Mouse (Mus musculus): ENCODE results near the gene Actn4.

Gene Actn4

DNA sequence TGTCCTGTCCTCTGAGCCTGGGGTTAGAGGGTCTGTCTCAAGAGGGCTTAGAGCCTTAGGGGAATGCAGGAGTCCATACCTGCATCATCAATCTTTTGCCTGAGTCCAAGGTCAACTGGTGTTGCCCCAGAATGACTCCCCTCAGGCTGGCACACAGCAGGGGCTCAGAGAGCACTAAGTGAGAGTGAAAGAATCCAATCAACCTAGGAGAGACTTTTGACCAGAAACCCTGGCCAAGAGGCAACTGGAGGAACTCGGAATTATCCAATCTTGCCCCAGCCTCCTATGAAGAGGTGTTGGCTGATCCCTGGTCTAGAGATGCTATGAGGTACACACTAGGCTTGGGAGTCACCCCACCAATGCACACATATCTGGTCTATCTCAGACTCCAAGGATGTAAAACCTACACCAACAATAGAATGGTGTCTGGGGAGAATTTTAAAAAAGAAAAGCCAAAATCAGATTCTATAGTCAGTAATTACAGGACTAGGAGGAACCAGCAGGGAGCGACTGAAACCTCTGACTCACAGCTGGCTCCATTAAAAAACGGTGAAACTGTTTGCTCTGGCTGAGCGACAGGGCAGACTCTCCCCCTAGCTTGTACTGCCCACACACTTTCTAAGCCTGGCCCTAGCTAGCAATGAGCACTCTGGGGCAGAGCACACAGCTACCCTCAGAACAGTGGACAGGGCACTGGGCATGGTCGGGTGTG lies 31.7 kb downstream of the Actn4 start:
- Histone ChIP-seq H3K27me3 (ENCODE audit: control insufficient read depth, insufficient read depth, low read length, poor library complexity, severe bottlenecking) (no peaks in the 10 kb centered on the region), H3K36me3 (ENCODE audit: control insufficient read depth, insufficient read depth, low read length, poor library complexity, severe bottlenecking) (no peaks in the 10 kb centered on the region)
- no peak for DNase-seq (ENCODE audit: low read depth, low spot score)

DNA sequence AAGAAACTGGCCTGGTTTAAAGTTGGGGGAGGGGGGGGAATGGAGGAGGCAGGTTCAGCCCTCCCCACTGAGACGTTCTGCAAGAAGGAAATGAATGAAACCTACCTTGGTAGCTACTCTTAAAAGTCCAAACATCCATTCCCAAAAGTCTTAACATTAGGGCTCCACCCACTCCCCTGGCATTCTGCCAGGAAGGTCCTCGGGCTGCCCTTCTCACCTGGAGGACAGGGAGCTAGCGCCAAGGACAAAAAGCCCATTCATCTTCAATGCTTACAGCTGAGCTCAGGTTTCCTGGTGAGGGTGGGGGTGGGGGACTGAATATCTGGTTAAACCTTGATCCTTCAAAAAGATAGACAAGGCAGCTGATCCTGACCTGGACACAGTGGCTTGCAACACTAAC lies 32.8 kb downstream of the Actn4 start:
- DNase-seq (ENCODE audit: low read depth, low spot score): no peak
- Histone ChIP-seq H3K36me3 (ENCODE audit: control insufficient read depth, insufficient read depth, low read length, poor library complexity, severe bottlenecking) (no peaks in the 10 kb centered on the region), H3K27me3 (ENCODE audit: control insufficient read depth, insufficient read depth, low read length, poor library complexity, severe bottlenecking) (no peaks in the 10 kb centered on the region)

DNA sequence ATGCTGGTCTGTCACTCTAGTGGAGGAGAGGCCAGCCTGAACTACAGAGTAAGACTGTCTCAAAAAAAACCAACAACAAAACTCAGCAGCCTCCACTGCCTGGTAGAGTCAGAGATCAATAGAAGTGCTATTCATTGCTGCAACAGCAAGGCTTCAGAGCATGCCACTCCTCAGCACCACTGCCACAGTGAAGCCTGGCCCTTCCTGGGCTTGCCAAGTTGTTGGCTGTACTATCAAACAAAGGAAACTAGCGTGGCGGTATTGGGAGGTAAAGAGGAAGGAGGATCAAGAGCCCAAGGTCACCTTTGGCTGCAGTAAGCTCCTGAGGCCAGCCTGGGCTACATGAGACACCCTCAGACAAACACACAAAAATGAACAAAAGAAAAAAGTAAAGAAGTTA lies 36.0 kb downstream of the Actn4 start:
- H3K27me3 ChIP-seq (ENCODE audit: control insufficient read depth, insufficient read depth, low read length, poor library complexity, severe bottlenecking): no peaks in the 10 kb centered on the region
- DNase-seq (ENCODE audit: low read depth, low spot score): no peak

DNA sequence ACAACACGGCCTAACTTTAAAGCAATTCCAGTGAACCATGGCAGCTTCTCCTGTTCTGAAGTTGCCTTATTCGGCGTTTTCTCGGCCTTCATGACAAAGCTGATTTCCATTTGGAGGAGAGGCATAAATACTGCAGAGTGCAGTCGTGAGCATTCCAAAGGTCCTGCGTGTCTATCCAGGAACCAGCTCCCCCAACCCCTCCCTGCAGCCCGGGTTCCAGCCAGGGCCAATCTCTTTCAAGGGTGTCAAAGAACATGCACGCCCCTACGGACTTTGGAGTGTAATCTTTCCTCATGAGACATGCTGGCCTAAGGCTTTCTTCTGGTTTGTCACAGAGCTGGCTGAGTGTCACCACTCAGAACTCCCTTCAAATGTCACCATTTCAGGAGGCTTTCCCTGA lies 36.8 kb downstream of the Actn4 start:
- H3K27me3 ChIP-seq (ENCODE audit: control insufficient read depth, insufficient read depth, low read length, poor library complexity, severe bottlenecking): no peaks in the 10 kb centered on the region
- H3K36me3 ChIP-seq (ENCODE audit: control insufficient read depth, insufficient read depth, low read length, poor library complexity, severe bottlenecking): no peaks in the 10 kb centered on the region
- no peak for DNase-seq (ENCODE audit: low read depth, low spot score)

More for the DNA sequence above, 36.0 kb downstream of the Actn4 start:
- no peaks in the 10 kb centered on the region for H3K36me3 ChIP-seq (ENCODE audit: control insufficient read depth, insufficient read depth, low read length, poor library complexity, severe bottlenecking)

DNA sequence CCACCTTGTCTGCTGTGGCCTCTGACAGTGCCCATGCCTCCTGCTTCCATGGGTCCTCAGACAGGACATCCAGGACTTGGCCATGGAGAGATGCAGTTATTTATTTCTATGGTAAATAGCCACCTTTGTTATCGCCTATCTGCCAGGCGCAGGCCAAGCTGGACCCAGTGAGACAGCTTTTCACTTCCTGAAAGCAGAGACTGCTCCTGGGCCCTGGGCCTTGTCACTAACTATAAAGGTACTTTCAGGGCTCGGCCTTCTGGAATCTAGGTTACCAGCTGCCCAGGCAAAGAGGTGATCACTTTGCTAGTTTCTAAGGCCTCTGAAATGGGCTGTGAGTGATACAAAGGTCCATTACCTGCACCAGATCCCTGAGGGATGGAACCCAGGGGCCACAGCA lies 37.3 kb downstream of the Actn4 start:
- no peak for DNase-seq (ENCODE audit: low read depth, low spot score)
- Histone ChIP-seq H3K36me3 (ENCODE audit: control insufficient read depth, insufficient read depth, low read length, poor library complexity, severe bottlenecking) (no peaks in the 10 kb centered on the region), H3K27me3 (ENCODE audit: control insufficient read depth, insufficient read depth, low read length, poor library complexity, severe bottlenecking) (no peaks in the 10 kb centered on the region)

DNA sequence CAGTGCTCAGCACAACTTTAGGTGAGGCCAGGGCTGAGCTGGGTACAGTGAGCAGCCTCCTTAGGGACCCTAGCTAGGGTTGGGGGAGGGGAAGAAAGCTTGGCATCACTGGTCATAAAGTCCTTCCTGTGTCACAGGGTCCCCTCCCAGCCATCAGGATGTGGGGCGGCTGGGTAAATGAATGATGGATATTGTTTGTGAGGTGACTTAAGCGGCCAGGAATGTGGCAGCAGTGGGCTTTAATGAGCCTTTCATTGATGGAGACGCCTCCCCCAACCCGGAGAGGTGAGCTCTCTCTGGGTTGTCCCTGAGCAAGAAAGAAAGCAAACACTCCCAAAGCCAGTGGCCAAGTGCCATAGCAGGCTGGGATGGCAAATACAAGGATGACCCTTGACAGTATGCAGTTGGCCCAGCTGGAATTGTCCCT lies 38.3 kb downstream of the Actn4 start:
- H3K27me3 ChIP-seq (ENCODE audit: control insufficient read depth, insufficient read depth, low read length, poor library complexity, severe bottlenecking): no peaks in the 10 kb centered on the region
- H3K36me3 ChIP-seq (ENCODE audit: control insufficient read depth, insufficient read depth, low read length, poor library complexity, severe bottlenecking): no peaks in the 10 kb centered on the region
- DNase-seq (ENCODE audit: low read depth, low spot score): no peak

DNA sequence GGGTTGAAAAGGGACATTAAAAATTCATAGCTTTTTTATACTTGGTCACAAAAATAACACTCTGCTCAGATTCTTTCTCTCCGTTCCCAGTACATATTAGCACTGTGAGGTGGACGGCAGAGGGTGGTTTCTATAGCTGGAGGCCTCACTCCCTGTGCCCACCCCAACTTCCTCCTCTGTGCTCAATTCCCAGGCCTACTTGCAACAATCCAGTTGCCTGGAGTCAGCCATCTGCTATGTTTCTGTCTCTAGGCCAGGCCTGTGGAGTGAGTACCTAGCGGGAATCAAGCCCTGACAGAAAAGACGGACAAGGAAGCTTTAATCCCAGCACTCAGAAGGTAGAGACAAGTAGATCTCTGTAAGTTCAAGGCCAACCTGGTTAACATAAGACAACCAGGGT lies 39.5 kb downstream of the Actn4 start:
- H3K27me3 ChIP-seq (ENCODE audit: control insufficient read depth, insufficient read depth, low read length, poor library complexity, severe bottlenecking): no peaks in the 10 kb centered on the region
- DNase-seq (ENCODE audit: low read depth, low spot score): no peak

DNA sequence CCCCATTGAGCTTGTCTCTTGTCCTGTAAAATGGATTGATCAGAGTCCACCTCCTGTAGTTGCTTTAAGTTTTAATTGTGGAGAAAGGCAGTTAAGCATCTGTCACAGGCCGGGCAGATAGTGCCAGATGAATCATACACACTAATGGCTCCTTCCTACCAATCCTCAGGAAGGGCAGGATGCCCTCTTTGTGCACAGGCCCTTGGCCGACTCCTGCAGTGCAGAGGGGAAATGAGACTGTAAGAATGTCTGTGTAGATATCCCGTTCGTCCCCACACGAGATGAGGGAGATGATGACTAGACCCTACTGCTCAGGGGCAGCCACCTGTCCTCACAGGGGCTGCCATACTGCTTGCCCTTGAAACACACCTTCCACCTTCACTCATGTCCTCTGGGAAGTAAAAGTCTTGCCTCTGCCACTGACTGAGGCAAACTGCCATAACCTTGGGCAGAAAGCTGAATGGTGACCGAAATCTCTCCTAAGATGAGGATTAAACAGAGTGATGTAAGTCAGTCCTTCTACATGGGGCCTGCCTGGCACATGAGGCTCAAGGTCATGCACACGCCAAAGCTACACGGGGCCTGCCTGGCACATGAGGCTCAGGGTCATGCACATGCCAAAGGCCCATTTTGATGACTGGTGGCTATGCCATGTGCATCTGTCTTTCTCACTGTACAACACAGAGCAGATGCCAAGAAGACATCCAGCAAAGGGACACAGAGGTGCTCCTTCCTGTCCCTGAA lies 40.2 kb downstream of the Actn4 start:
- peaks cover 2% of the 10 kb centered on the region for H3K36me3 ChIP-seq (ENCODE audit: control insufficient read depth, insufficient read depth, low read length, poor library complexity, severe bottlenecking)
- H3K27me3 ChIP-seq (ENCODE audit: control insufficient read depth, insufficient read depth, low read length, poor library complexity, severe bottlenecking): no peaks in the 10 kb centered on the region
- DNase-seq (ENCODE audit: low read depth, low spot score): no peak

More for the DNA sequence above, 39.5 kb downstream of the Actn4 start:
- no peaks in the 10 kb centered on the region; the same call in none of the 2 replicates for H3K36me3 ChIP-seq (ENCODE audit: control insufficient read depth, insufficient read depth, low read length, poor library complexity, severe bottlenecking)

DNA sequence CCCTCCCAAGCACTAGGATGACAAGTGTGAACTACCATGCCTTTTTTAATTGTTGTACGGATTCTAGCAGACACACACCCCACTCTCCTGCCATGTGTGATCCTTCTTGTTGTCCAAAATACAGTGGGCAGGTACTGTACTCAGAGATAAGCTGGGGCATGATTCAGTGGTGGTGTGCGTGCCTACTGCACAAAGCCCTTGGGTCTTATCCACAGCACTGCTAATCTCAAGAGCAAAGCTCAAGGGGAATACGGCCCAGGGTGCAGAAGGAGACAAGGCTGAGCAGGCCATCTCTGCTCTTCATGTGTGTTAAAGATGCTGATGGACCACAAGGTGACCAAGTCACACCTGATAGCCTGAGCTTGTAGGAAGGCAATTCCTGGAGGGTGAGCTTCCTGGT lies 41.0 kb downstream of the Actn4 start:
- DNase-seq (ENCODE audit: low read depth, low spot score): no peak
- Histone ChIP-seq H3K36me3 (ENCODE audit: control insufficient read depth, insufficient read depth, low read length, poor library complexity, severe bottlenecking) (peaks cover 2% of the 10 kb centered on the region), H3K27me3 (ENCODE audit: control insufficient read depth, insufficient read depth, low read length, poor library complexity, severe bottlenecking) (no peaks in the 10 kb centered on the region)

DNA sequence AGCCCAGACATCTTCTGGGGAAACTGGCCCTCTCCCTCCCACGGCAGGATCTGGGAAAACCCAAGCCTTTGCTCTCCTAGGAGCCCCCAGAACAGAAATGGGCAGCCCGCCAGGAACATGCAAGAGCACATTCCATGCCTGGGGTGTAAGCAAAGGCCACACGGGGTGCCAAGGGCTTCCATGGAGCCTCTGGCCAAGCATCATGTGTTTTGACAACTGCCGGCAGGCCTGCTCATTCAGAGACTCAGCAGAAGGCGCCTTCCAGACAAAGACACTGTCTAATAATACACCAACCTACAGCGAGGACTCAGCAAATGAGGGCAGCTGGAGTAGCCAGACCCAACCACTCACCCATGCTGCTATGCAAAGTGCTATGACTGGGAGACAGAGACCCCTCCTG lies 42.3 kb downstream of the Actn4 start:
- no peak for DNase-seq (ENCODE audit: low read depth, low spot score)
- Histone ChIP-seq H3K27me3 (ENCODE audit: control insufficient read depth, insufficient read depth, low read length, poor library complexity, severe bottlenecking) (no peaks in the 10 kb centered on the region), H3K36me3 (ENCODE audit: control insufficient read depth, insufficient read depth, low read length, poor library complexity, severe bottlenecking) (peaks cover 5% of the 10 kb centered on the region)

DNA sequence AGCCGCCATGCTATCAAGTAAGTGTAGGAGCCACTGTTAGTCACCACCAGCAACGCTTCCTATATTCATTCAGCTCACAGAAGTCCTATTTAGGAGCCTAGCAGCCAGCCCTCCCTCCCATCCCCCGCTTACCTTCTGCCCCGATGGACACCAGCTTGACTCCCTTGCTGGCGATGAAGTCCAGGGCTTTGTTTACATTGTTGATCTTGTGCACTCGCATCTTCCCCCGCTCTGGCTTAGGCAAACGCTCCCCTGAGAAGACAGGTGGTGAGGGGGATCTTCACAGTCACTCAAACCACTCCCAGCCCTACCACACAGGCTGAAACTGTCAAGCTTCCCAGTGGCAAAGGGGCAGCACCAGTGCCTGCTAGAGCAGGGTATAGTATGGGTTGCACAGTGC lies 43.6 kb downstream of the Actn4 start:
- H3K27me3 ChIP-seq (ENCODE audit: control insufficient read depth, insufficient read depth, low read length, poor library complexity, severe bottlenecking): no peaks in the 10 kb centered on the region
- peaks cover 7% of the 10 kb centered on the region for H3K36me3 ChIP-seq (ENCODE audit: control insufficient read depth, insufficient read depth, low read length, poor library complexity, severe bottlenecking)
- no peak for DNase-seq (ENCODE audit: low read depth, low spot score)

DNA sequence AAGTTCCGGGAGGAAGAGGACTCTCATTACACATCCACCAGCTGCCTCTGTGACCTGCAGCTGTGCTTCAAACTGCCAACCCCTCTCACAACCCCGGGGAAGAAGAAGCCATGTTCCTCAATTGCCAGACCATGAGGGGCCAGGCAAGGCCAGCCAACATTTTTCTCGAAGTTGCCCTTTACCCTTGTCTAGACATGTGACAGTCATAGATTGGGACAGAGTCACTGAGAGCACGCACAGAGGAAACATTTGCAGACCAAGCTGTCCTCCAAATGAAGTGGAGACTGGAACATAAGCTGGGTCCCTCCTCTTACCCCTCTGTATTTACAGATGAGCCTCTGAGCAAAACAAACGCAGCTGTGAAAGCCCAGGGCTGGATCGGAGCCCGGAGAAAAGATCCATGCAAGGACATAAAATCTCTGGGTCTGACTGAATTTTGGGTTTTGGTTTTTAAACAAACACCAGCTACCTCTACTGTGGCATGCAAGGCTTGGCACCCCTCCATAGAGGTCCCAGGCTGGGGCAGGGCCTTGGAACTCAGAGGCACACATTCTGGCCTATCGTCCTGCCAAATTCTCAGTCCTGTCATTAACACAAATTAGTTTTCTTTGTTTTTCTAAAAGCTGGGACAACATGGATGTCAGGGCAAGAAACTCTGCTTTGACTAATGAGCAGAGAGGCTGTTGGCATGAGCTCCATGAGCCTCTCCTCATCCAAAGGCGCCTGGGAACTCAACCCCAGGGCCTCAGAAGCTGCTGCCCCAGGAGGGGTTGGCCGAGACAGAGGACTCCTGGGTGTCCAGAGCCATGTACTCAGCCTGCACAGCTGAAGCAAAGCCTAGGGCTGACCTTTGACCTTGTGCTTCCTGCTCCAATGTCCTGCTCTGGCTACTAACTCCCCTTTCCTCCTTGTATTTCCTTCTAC lies 44.4 kb downstream of the Actn4 start:
- H3K27me3 ChIP-seq (ENCODE audit: control insufficient read depth, insufficient read depth, low read length, poor library complexity, severe bottlenecking): no peaks in the 10 kb centered on the region
- H3K36me3 ChIP-seq (ENCODE audit: control insufficient read depth, insufficient read depth, low read length, poor library complexity, severe bottlenecking): peaks cover 7% of the 10 kb centered on the region
- DNase-seq (ENCODE audit: low read depth, low spot score): no peak

DNA sequence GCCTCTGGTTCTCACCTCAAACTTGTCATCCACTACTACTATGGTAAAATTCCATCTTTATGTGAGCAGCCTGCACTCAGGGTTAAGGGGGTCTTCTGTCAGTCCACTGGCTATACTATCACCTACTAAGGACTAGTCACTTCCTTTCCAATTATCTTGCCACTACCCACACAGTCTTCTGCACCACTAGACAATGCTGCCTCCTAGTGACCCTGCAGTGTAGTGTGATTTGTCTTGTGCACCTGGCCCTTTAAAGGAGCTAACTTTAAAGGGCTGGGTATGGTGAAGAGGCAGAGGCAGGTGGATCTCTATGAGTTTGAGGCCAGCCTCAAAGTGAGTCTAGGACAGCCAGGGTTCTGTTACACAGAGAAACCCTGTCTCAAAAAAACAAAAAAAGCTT lies 45.6 kb downstream of the Actn4 start:
- peak; percentile 75 for DNase-seq (ENCODE audit: low read depth, low spot score)
- H3K27me3 ChIP-seq (ENCODE audit: control insufficient read depth, insufficient read depth, low read length, poor library complexity, severe bottlenecking): no peaks in the 10 kb centered on the region
- peaks cover 7% of the 10 kb centered on the region for H3K36me3 ChIP-seq (ENCODE audit: control insufficient read depth, insufficient read depth, low read length, poor library complexity, severe bottlenecking)

DNA sequence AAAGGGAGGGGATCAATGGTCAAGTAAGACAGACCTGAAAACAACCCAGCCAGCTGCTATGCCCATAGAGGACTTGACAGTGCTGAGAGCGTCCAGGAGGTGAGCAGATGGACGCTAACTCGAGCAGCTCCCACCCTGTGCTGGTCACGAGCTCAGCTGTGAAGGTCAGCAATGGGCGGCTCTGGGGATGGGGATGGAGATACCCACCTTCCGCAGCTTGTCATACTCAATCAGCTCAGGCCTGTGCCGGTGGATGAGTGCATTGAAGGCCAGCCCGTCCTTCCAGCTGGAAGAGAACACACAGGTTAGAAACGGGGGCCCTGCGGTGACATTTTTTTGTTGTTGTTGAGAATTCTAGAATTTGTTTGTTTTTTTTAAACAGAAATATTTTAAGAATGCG lies 49.0 kb downstream of the Actn4 start:
- H3K36me3 ChIP-seq (ENCODE audit: control insufficient read depth, insufficient read depth, low read length, poor library complexity, severe bottlenecking): peaks cover 8% of the 10 kb centered on the region
- H3K27me3 ChIP-seq (ENCODE audit: control insufficient read depth, insufficient read depth, low read length, poor library complexity, severe bottlenecking): no peaks in the 10 kb centered on the region
- no peak for DNase-seq (ENCODE audit: low read depth, low spot score)

DNA sequence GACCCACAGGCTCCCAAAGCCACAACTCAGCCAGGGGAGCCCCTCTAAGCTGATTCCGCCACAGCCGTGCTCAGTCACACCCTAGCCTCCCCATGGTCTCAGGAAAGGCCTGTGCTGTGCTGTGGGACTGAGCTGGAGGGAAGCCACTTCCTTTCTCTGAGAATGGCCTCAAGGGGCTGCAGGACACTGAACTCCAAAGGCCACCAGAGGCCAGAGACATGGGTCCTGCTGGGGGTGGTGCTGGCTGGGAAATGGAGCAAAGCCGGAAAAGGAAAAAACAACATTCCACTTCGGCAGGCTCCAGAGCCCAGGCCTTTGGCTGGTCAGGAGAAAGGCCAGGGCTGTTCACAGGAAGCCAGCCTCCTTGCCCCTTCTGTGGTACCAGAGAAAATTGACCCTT lies 50.5 kb downstream of the Actn4 start:
- no peak for DNase-seq (ENCODE audit: low read depth, low spot score)
- H3K36me3 ChIP-seq (ENCODE audit: control insufficient read depth, insufficient read depth, low read length, poor library complexity, severe bottlenecking): peaks cover 6% of the 10 kb centered on the region
- no peaks in the 10 kb centered on the region for H3K27me3 ChIP-seq (ENCODE audit: control insufficient read depth, insufficient read depth, low read length, poor library complexity, severe bottlenecking)

Data from splenic B cell, adult 2 months (primary cell).